Mouse (Mus musculus): ENCODE measurements around the gene Etv1.

GRCm38 (mm10) chr12:38814010-38814786 lies 35.0 kb downstream of the Etv1 start:
- TF ChIP-seq EP300 (IDR thresholded peaks at IDR 0.05) (no peak), CTCF (IDR thresholded peaks at IDR 0.05) (no peak)

Data from lung, postnatal 0 days (tissue).